Mouse (Mus musculus): Measurements from ENCODE around the gene Tlr4. TPM values are rescaled to one million over a fixed set of nuclear protein-coding genes. Genes with fewer than 3 reads are reported as not detected.

The Tlr4 gene
- polyA plus RNA-seq, 1 experiment: 0.04 TPM

- H3K27ac ChIP-seq (ENCODE audit: insufficient read depth, low read depth, low read length): no peak overlapping the region
- TF ChIP-seq CTCF (IDR thresholded peaks at IDR 0.05; ENCODE audit: extremely low read depth, insufficient read length, insufficient replicate concordance, low read depth, low read length) (no peak), POLR2A (IDR thresholded peaks at IDR 0.05; ENCODE audit: low read depth, low read length) (no peak)
Observed at GRCm38 (mm10) chr4:66900126-66900525, 72.7 kb downstream of the Tlr4 start.

DNA sequence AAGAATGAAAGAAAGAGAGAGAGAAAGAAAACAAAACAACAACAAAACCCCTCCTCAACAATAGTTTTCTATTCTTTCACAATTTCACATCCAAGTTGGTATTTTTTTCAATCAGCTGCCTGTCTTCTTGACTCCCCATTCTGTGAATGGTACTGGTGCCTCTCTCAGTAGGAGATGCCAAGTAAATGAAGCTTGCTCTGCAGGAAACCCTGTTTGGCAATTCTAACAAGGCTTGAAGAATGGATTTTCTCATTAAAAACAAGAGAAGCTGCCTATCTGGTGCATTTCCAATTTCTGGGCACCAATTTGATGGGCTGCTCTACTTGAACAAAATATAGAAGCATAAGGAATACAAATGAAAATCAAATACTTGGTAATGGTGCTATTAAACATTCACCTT lies 74.1 kb downstream of the Tlr4 start:
- no peaks in the 10 kb centered on the region for H3K4me1 ChIP-seq (ENCODE audit: control insufficient read depth, insufficient read depth, insufficient read length, low read length)
- no peak overlapping the region for H3K27ac ChIP-seq (ENCODE audit: insufficient read depth, low read depth, low read length)
- TF ChIP-seq CTCF (IDR thresholded peaks at IDR 0.05; ENCODE audit: extremely low read depth, insufficient read length, insufficient replicate concordance, low read depth, low read length) (no peak), POLR2A (IDR thresholded peaks at IDR 0.05; ENCODE audit: low read depth, low read length) (no peak)
- H3K27me3 ChIP-seq (ENCODE audit: control insufficient read depth, insufficient read depth, low read length): no peaks in the 10 kb centered on the region
- H3K36me3 ChIP-seq (ENCODE audit: control insufficient read depth, insufficient read depth, low read length): no peaks in the 10 kb centered on the region
- H3K4me3 ChIP-seq (ENCODE audit: low read depth, low read length): no peak overlapping the region

More at GRCm38 (mm10) chr4:66900126-66900525, 72.7 kb downstream of the Tlr4 start:
- Histone ChIP-seq H3K4me3 (ENCODE audit: low read depth, low read length) (no peak overlapping the region), H3K36me3 (ENCODE audit: control insufficient read depth, insufficient read depth, low read length) (no peaks in the 10 kb centered on the region), H3K4me1 (ENCODE audit: control insufficient read depth, insufficient read depth, insufficient read length, low read length) (no peaks in the 10 kb centered on the region), H3K27me3 (ENCODE audit: control insufficient read depth, insufficient read depth, low read length) (no peaks in the 10 kb centered on the region)

GRCm38 (mm10) chr4:66908376-66908775 lies 81.0 kb downstream of the Tlr4 start:
- Histone ChIP-seq H3K4me3 (ENCODE audit: low read depth, low read length) (no peak overlapping the region), H3K36me3 (ENCODE audit: control insufficient read depth, insufficient read depth, low read length) (no peaks in the 10 kb centered on the region), H3K4me1 (ENCODE audit: control insufficient read depth, insufficient read depth, insufficient read length, low read length) (no peaks in the 10 kb centered on the region), H3K27me3 (ENCODE audit: control insufficient read depth, insufficient read depth, low read length) (no peaks in the 10 kb centered on the region), H3K27ac (ENCODE audit: insufficient read depth, low read depth, low read length) (no peak overlapping the region)
- TF ChIP-seq CTCF (IDR thresholded peaks at IDR 0.05; ENCODE audit: extremely low read depth, insufficient read length, insufficient replicate concordance, low read depth, low read length) (no peak), POLR2A (IDR thresholded peaks at IDR 0.05; ENCODE audit: low read depth, low read length) (no peak)

DNA sequence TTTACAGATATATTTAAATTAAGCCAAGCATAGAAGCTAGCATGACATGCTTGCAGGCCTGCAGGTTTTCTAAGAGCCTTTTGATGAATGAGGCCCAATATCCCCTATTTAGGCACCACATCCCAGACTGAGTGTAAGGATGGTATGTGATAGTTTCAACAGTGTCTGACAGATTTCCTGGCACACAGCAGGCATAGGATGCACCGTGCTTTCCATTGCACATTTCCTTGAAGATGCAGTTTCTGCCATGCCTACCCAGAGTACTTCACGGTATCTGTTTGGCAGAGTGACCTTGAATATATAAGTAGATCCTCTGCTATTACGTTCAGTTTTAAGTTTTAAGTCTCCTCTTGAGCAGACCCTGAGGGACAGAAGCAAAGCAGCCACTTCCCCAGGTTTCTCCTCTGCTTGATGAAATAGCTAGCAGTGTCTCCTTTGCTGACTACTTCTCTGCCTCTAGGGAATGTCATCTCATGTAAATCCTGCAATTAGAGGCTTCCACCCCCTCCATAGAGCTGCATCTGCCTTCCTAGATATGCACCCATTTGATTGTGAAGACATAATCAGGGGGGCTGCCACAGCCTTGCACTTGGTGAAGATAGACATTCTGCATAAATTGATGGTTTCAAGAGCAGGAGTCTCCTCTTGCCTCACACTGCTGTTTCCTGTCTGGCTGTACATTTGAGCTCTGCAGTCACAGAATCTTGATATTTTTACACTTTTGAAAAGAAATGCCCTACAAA lies 92.4 kb downstream of the Tlr4 start:
- no peak overlapping the region for H3K27ac ChIP-seq (ENCODE audit: insufficient read depth, low read depth, low read length)
- no peak for TF ChIP-seq CTCF (IDR thresholded peaks at IDR 0.05; ENCODE audit: extremely low read depth, insufficient read length, insufficient replicate concordance, low read depth, low read length)
- TF ChIP-seq POLR2A (IDR thresholded peaks at IDR 0.05; ENCODE audit: low read depth, low read length): no peak
- 68% methylated on average over 3 of the region's 3 CpGs for WGBS
- H3K27me3 ChIP-seq (ENCODE audit: control insufficient read depth, insufficient read depth, low read length): no peaks in the 10 kb centered on the region
- no peak overlapping the region for H3K4me3 ChIP-seq (ENCODE audit: low read depth, low read length)
- no peaks in the 10 kb centered on the region for H3K4me1 ChIP-seq (ENCODE audit: control insufficient read depth, insufficient read depth, insufficient read length, low read length)
- no peaks in the 10 kb centered on the region for H3K36me3 ChIP-seq (ENCODE audit: control insufficient read depth, insufficient read depth, low read length)

DNA sequence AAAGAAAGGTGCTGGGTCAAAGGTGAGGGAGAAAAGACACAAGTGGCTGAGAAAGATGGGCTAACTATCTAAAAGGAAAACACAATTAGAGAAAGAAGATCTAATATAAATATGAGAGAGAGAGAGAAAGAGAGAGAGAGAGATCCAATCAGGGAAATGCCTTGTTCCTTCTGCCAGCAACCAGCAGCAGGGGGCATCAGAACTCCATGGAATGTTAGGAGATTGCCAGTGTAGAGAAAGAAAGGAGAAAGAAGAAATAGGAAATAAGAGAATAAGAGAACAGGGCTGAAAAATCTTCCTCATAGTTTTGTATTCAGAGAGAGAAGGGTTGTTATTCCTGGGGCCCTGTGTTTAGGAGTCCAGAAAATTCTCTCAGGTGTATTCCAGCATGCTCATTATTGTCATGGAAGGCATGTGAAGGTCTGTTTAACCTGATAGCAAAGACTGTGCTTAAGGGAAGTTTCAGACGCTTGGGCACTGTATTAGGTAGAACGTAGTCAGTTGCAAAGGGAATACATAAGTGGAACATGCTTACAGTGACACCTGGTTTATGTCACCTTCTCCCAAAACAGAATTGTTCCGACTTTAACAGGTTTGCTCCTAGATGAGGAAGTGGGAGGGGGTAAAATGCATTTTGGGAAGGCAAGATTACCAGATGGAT lies 96.4 kb downstream of the Tlr4 start:
- WGBS: 47% methylated on average over 3 of the region's 3 CpGs
- no peak overlapping the region for H3K4me3 ChIP-seq (ENCODE audit: low read depth, low read length)
- no peaks in the 10 kb centered on the region for H3K4me1 ChIP-seq (ENCODE audit: control insufficient read depth, insufficient read depth, insufficient read length, low read length)
- H3K27me3 ChIP-seq (ENCODE audit: control insufficient read depth, insufficient read depth, low read length): no peaks in the 10 kb centered on the region
- H3K27ac ChIP-seq (ENCODE audit: insufficient read depth, low read depth, low read length): no peak overlapping the region
- no peaks in the 10 kb centered on the region for H3K36me3 ChIP-seq (ENCODE audit: control insufficient read depth, insufficient read depth, low read length)
- TF ChIP-seq POLR2A (IDR thresholded peaks at IDR 0.05; ENCODE audit: low read depth, low read length) (no peak), CTCF (IDR thresholded peaks at IDR 0.05; ENCODE audit: extremely low read depth, insufficient read length, insufficient replicate concordance, low read depth, low read length) (no peak)

DNA sequence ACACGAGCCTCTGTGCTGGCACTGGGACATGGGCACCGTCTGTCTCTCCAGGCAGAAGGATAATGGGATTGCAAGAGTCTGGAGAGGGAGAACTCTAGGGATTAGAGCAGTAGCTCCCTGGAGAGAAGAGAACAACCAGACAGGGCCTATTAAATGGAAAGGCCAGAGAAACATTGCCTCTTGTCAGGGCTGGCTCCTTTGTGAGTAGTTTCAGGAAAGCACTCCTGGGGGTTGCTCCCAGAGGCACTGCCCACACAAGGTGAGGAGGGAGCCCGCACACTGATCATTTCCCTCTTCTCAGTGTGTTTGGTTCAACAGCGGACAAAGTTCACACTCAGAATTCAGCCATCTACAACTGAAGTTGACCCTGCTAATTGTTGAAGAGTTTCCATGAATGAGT lies 98.7 kb downstream of the Tlr4 start:
- Histone ChIP-seq H3K27me3 (ENCODE audit: control insufficient read depth, insufficient read depth, low read length) (no peaks in the 10 kb centered on the region), H3K36me3 (ENCODE audit: control insufficient read depth, insufficient read depth, low read length) (no peaks in the 10 kb centered on the region), H3K4me1 (ENCODE audit: control insufficient read depth, insufficient read depth, insufficient read length, low read length) (no peaks in the 10 kb centered on the region), H3K4me3 (ENCODE audit: low read depth, low read length) (no peak overlapping the region), H3K27ac (ENCODE audit: insufficient read depth, low read depth, low read length) (no peak overlapping the region)
- WGBS: 61% methylated on average over 4 of the region's 4 CpGs
- TF ChIP-seq POLR2A (IDR thresholded peaks at IDR 0.05; ENCODE audit: low read depth, low read length) (no peak), CTCF (IDR thresholded peaks at IDR 0.05; ENCODE audit: extremely low read depth, insufficient read length, insufficient replicate concordance, low read depth, low read length) (no peak)

GRCm38 (mm10) chr4:66927537-66928088 lies 100.2 kb downstream of the Tlr4 start:
- Histone ChIP-seq H3K36me3 (ENCODE audit: control insufficient read depth, insufficient read depth, low read length) (no peaks in the 10 kb centered on the region), H3K4me3 (ENCODE audit: low read depth, low read length) (no peak overlapping the region), H3K27ac (ENCODE audit: insufficient read depth, low read depth, low read length) (no peak overlapping the region), H3K4me1 (ENCODE audit: control insufficient read depth, insufficient read depth, insufficient read length, low read length) (no peaks in the 10 kb centered on the region), H3K27me3 (ENCODE audit: control insufficient read depth, insufficient read depth, low read length) (no peaks in the 10 kb centered on the region)
- 49% methylated on average over 2 of the region's 2 CpGs for WGBS
- TF ChIP-seq POLR2A (IDR thresholded peaks at IDR 0.05; ENCODE audit: low read depth, low read length) (no peak), CTCF (IDR thresholded peaks at IDR 0.05; ENCODE audit: extremely low read depth, insufficient read length, insufficient replicate concordance, low read depth, low read length) (no peak)
